In the genomic region with DNA sequence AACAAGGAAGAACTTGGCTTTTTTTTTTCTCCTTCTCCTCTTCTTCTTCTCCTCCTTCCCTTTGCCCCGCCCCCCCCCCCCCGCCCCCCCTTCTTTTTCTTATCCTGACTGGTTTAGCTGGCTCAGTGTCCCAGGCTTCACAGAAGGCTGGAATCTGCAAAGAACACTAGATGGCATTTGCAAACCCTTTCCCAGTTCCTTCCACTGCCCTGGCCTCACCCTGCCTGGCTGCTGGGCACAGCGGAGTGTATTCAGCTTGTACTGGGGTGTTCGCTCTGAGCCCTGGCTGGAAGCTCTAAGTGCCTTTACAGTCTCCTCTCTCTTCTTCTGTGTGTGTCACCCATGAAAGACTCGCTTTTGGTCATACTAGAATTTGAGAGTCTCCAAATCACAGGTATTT, we compare ENCODE assay signal across 15 mouse cellular contexts. TPM values are rescaled to one million over a fixed set of nuclear protein-coding genes. Genes with fewer than 3 reads are reported as not detected.
DNase-seq lines count a peak whose midpoint lies in the region; ATAC-seq and TF ChIP-seq lines count a peak whose summit lies in the region.
"Had no signal": no experiment of that assay in that cellular context is flagged by ENCODE, and none has a peak within 500 bp of the region (broad histone marks: within the 10 kb centered on the region; RNA-seq: fewer than 3 reads in every experiment).

No protein-coding gene starts in this region.

- no peaks in the 10 kb centered on the region for H3K36me3 ChIP-seq in hindbrain, embryonic 10.5 days
- no peaks in the 10 kb centered on the region for H3K36me3 ChIP-seq in hindbrain, postnatal 0 days (ENCODE audit: insufficient read depth, low read length)
- no peaks in the 10 kb centered on the region for H3K36me3 ChIP-seq in midbrain, embryonic 10.5 days
- H3K36me3 ChIP-seq in midbrain, embryonic 16.5 days (ENCODE audit: control insufficient read depth, insufficient read depth, low read length), result no peaks in the 10 kb centered on the region
- H3K36me3 ChIP-seq: heart, embryonic 10.5 days; midbrain, embryonic 12.5 days had no signal

- H3K9me3 ChIP-seq in hindbrain, embryonic 10.5 days, result no peaks in the 10 kb centered on the region
- no peaks in the 10 kb centered on the region for H3K9me3 ChIP-seq in hindbrain, postnatal 0 days (ENCODE audit: low read length)
- no peaks in the 10 kb centered on the region for H3K9me3 ChIP-seq in midbrain, embryonic 10.5 days (replicated peaks)
- no peaks in the 10 kb centered on the region for H3K9me3 ChIP-seq in midbrain, embryonic 16.5 days (replicated peaks; ENCODE audit: control insufficient read depth, low read length, poor library complexity, severe bottlenecking)
- H3K9me3 ChIP-seq: heart, embryonic 10.5 days; midbrain, embryonic 12.5 days had no signal

- no peak for TF ChIP-seq CTCF in hindbrain, postnatal 0 days (IDR thresholded peaks at IDR 0.05; ENCODE audit: low read depth)

- H3K9ac ChIP-seq in hindbrain, postnatal 0 days (replicated peaks; ENCODE audit: low read length), result no peak overlapping the region
- H3K9ac ChIP-seq in midbrain, embryonic 16.5 days (ENCODE audit: low read depth, low read length), result no peak overlapping the region
- H3K9ac ChIP-seq: liver, postnatal 0 days; midbrain, embryonic 12.5 days had no signal

- WGBS in hindbrain, embryonic 10.5 days, result 19% methylated on average over 4 of the region's 5 CpGs
- WGBS in hindbrain, postnatal 0 days, result 41% methylated on average over 3 of the region's 5 CpGs
- WGBS in midbrain, embryonic 10.5 days, result 10% methylated on average over 3 of the region's 5 CpGs
- WGBS in midbrain, embryonic 16.5 days, result 28% methylated on average over 3 of the region's 5 CpGs

- peaks cover 13% of the 10 kb centered on the region; the same call in 1 of the 2 replicates for H3K4me1 ChIP-seq in hindbrain, embryonic 10.5 days (replicated peaks)
- H3K4me1 ChIP-seq in hindbrain, postnatal 0 days (ENCODE audit: insufficient read depth, low read length), result no peaks in the 10 kb centered on the region
- peaks cover 11% of the 10 kb centered on the region for H3K4me1 ChIP-seq in midbrain, embryonic 10.5 days
- no peaks in the 10 kb centered on the region for H3K4me1 ChIP-seq in midbrain, embryonic 16.5 days (ENCODE audit: control insufficient read depth, insufficient read depth, low read length)
- H3K4me1 ChIP-seq: heart, embryonic 10.5 days had no signal

- peak; percentile 25 for DNase-seq in hindbrain, embryonic 10.5 days (ENCODE audit: low spot score)
- DNase-seq in hindbrain, postnatal 0 days (ENCODE audit: low spot score), result no peak
- peak; percentile 16 for DNase-seq in midbrain, embryonic 10.5 days (ENCODE audit: low spot score)
- peak; percentile 35 for DNase-seq in cerebellum, adult 8-10 months
- DNase-seq in gastrocnemius, adult 8-10 months (ENCODE audit: low spot score in 2 of 2), result no peak
- DNase-seq in layer of hippocampus, postnatal 14 days (ENCODE audit: low spot score in 2 of 2), result no peak
- DNase-seq: adrenal gland, postnatal 10 days; layer of hippocampus, adult 9-11 months; liver, postnatal 0 days; right cerebral cortex, adult 18-20 months; thymus, postnatal 4 days had no signal

- ATAC-seq in hindbrain, postnatal 0 days, result no peak
- no peak for ATAC-seq in midbrain, embryonic 16.5 days
- ATAC-seq: liver, postnatal 0 days had no signal

- no peaks in the 10 kb centered on the region for H3K27me3 ChIP-seq in hindbrain, embryonic 10.5 days (ENCODE audit: insufficient read depth, poor library complexity, severe bottlenecking)
- H3K27me3 ChIP-seq in hindbrain, postnatal 0 days (ENCODE audit: insufficient read depth, low read length), result no peaks in the 10 kb centered on the region
- no peaks in the 10 kb centered on the region for H3K27me3 ChIP-seq in midbrain, embryonic 10.5 days (ENCODE audit: low read depth, poor library complexity, severe bottlenecking)
- H3K27me3 ChIP-seq in midbrain, embryonic 16.5 days (ENCODE audit: control insufficient read depth, insufficient read depth, low read depth, low read length), result no peaks in the 10 kb centered on the region
- H3K27me3 ChIP-seq: CH12.LX; midbrain, embryonic 12.5 days had no signal

- no peak overlapping the region for H3K4me3 ChIP-seq in hindbrain, embryonic 10.5 days
- H3K4me3 ChIP-seq in hindbrain, postnatal 0 days (ENCODE audit: low read length), result no peak overlapping the region
- H3K4me3 ChIP-seq in midbrain, embryonic 10.5 days, result no peak overlapping the region
- no peak overlapping the region for H3K4me3 ChIP-seq in midbrain, embryonic 16.5 days (ENCODE audit: low read depth, low read length)
- H3K4me3 ChIP-seq: heart, embryonic 10.5 days; midbrain, embryonic 12.5 days had no signal

- no peak overlapping the region for H3K4me2 ChIP-seq in hindbrain, postnatal 0 days (ENCODE audit: low read depth, low read length)
- H3K4me2 ChIP-seq in midbrain, embryonic 16.5 days (ENCODE audit: low read length), result no peak overlapping the region
- H3K4me2 ChIP-seq: midbrain, embryonic 12.5 days had no signal

- H3K27ac ChIP-seq in hindbrain, embryonic 10.5 days, result no peak overlapping the region
- no peak overlapping the region for H3K27ac ChIP-seq in hindbrain, postnatal 0 days
- H3K27ac ChIP-seq in midbrain, embryonic 10.5 days (replicated peaks), result no peak overlapping the region; the same call in 1 of the 2 replicates
- H3K27ac ChIP-seq in midbrain, embryonic 16.5 days (ENCODE audit: low read length), result no peak overlapping the region
- H3K27ac ChIP-seq: heart, embryonic 10.5 days; midbrain, embryonic 12.5 days had no signal

RNA-seq across cellular contexts. Expression of gene Cnksr3, which starts 22.6 kb away (rescaled TPM):
- 7.3 and 10.5 TPM in 2 replicates for polyA plus RNA-seq in hindbrain, embryonic 10.5 days (2016; fragmentation: Nextera tagmentation; extraction: Ambion mirVana)
- total RNA-seq in hindbrain, postnatal 0 days (2014; rRNA removed), result 8.9 and 9.8 TPM in 2 replicates
- polyA plus RNA-seq in hindbrain, postnatal 0 days (2015; fragmentation: Nextera tagmentation; extraction: Ambion mirVana), result 3.7 and 4.0 TPM in 2 replicates
- 8.7 and 9.1 TPM in 2 replicates for polyA plus RNA-seq in midbrain, embryonic 10.5 days (2016; fragmentation: Nextera tagmentation; extraction: Ambion mirVana)
- 1.4 and 2.1 TPM in 2 replicates for polyA plus RNA-seq in midbrain, embryonic 16.5 days (2015; fragmentation: Nextera tagmentation; extraction: Ambion mirVana)
- 1 to 10 TPM; 2.6 to 7.0 (median 3.5) TPM for total RNA-seq in gastrocnemius, adult 8-10 months (2022)
- total RNA-seq in layer of hippocampus, postnatal 14 days (2021), result 10 to 100 TPM; 16.5 to 20.8 TPM

Comparison
In these comparisons a context has a peak if more than half of its experiments do, and no peak if none do; other contexts are left out.
1. DNase-seq: peak in hindbrain, embryonic 10.5 days (single experiment), midbrain, embryonic 10.5 days (single experiment) and cerebellum, adult 8-10 months (single experiment); none in hindbrain, postnatal 0 days (single experiment), gastrocnemius, adult 8-10 months (0 of 2) and layer of hippocampus, postnatal 14 days (0 of 2).